Mouse (Mus musculus) heart, adult 2 months (tissue): Measurements from ENCODE around the gene Hhipl1.

Experiments used
- CTCF ChIP-seq: fragments of 200-600 bp; IDR thresholded peaks from 2 replicates; pipeline ENCODE4 v1.8.1; 2022; ENCODE audit warnings: antibody characterized with exemption, mild to moderate bottlenecking, moderate library complexity
- POLR2A ChIP-seq: fragments of 200-500 bp; IDR thresholded peaks from 2 replicates; pipeline ENCODE4 v1.6.1; 2011; ENCODE audit warnings: mild to moderate bottlenecking, low read depth, low read length, control low read depth; ENCODE audit not compliant: insufficient read depth

GRCm38 (mm10) chr12:108315818-108316217 lies 9.7 kb downstream of the Hhipl1 start:
- no peak for TF ChIP-seq CTCF
- TF ChIP-seq POLR2A, result no peak
